Mouse (Mus musculus): ENCODE measurements around the gene Fras1.

GRCm38 (mm10) chr5:96702706-96703625 lies 329.2 kb downstream of the Fras1 start:
- TF ChIP-seq CTCF (IDR thresholded peaks at IDR 0.05; ENCODE audit: low read depth) (peak; percentile 12; the same call in 1 of the 2 replicates), EP300 (optimal IDR thresholded peaks at IDR 0.05) (no peak)

Data from stomach, postnatal 0 days (tissue).